Mouse (Mus musculus) cortical plate, adult 2 months (tissue): ENCODE results near the gene Slc12a3.

Source experiments
- CTCF ChIP-seq: fragments of 200-500 bp; IDR thresholded peaks from 2 replicates; pipeline ENCODE4 v1.5.1; 2011; ENCODE audit warnings: mild to moderate bottlenecking, control low read depth, low read length; ENCODE audit not compliant: insufficient read depth; ENCODE audit errors: extremely low read depth
- POLR2A ChIP-seq: fragments of 200-500 bp; IDR thresholded peaks from 2 replicates; pipeline ENCODE4 v1.6.1; 2011; ENCODE audit warnings: mild to moderate bottlenecking, low read length, control low read depth; ENCODE audit not compliant: insufficient read depth; ENCODE audit errors: extremely low read depth

DNA sequence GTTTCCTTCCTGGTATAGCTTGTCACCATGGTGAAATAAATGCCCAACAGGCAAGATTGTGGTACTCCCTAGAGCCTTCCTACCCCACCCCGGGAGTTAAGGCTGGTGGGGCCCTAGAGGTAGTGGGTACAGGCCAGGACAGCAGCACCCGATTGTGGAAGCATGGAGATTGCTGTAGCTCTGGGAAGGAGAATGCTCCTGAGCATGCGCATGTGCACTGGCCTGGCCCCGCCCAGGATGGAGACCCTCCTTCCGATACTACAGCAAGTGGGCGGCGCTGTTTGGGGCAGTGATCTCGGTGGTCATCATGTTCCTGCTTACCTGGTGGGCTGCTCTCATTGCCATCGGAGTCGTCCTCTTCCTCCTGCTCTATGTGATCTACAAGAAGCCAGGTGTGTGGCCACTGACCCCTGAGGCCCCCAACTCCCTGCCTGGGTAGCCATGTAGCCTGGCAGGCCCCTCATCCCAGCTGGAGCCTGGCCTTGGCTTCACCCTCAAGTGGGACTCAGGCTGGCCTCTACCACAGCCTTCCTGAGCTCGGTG is 14.8 kb downstream of the Slc12a3 start:
- TF ChIP-seq CTCF = no peak
- TF ChIP-seq POLR2A = no peak
